Mouse (Mus musculus) A20 (cell line): Measurements from ENCODE around the gene Cep131.

ENCODE experiments used
- DNase-seq: peaks from one replicate; pipeline ENCODE4 v3.0.0-alpha.2; 2011; ENCODE audit warnings: low read depth, low spot score

Cep131 gene

DNA sequence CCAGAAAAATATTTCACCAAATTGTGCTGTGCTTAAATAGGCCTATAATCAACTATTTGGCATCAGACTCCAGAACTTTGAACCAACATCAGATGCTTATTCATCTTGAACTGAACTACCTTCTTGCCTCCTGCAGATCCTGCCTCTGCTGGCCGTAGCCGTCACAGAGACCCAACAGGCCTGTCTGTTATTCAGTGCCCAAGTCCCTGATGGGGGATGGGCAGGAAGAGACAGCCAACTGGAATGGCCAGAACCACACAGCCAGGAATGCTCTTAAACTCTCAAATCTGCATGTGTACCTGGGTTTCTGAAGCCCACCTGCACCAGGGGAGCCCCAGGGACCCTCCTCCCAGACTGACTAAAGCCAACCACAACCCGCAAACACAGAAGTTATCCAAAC, 59.7 kb downstream of the Cep131 start:
- no peak for DNase-seq

DNA sequence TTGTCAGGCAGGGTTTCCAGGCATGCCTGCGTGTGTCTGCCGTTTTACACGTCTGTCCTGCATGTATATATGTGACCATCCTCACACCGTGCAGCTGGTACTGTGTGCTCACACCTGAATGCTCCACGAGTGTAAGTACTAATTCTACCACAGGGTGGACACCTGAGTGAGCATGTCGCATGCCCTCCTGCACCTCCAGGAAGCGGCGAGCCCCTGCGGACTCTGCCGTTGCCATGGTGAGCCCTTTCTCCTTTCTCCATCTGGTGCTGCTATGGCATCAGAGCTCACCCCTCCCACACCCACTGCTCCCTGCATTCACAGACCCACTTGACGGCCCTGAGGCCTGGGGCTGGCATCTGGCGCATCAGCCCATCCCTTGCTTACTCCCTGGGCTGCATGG, 63.8 kb downstream of the Cep131 start:
- no peak for DNase-seq

DNA sequence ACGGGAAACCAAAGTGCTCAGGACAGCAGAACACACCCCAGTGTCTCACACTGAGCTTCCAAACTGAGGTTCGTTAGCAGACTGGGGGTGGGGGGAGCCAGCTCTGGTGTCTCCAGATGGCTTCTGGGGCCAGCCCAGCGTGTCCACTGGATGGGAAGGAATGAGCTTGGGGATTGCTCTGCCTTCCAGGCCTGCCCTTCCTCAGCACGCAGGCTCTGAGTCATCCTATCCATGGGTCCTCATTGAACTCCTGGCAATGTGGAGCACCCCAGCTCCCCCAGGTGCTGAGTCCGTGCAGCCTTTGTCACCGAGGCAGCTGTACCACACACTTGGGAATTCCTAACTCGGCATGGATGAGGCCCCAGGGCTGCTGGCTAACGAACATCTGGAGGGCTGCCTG, 64.4 kb downstream of the Cep131 start:
- DNase-seq: no peak

DNA sequence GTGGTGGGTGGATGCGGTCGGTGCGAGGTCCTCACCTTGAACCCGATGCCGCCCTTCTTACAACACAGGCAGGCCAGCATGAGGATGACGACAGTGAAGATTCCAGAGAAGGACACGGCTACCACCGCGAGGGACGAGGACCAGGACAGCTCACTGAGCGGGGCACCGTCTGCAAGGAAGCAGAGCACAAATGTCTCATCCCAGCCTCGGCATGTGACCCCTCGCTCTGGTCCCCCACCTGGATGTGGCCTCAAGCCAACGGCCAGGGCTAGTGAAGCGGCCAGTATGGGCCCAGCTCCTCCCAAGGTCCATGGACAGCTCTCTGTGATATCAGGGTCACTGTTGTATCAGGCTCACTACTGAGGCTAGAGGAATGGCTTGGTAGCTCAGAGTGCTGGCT, 65.3 kb downstream of the Cep131 start:
- DNase-seq: no peak

DNA sequence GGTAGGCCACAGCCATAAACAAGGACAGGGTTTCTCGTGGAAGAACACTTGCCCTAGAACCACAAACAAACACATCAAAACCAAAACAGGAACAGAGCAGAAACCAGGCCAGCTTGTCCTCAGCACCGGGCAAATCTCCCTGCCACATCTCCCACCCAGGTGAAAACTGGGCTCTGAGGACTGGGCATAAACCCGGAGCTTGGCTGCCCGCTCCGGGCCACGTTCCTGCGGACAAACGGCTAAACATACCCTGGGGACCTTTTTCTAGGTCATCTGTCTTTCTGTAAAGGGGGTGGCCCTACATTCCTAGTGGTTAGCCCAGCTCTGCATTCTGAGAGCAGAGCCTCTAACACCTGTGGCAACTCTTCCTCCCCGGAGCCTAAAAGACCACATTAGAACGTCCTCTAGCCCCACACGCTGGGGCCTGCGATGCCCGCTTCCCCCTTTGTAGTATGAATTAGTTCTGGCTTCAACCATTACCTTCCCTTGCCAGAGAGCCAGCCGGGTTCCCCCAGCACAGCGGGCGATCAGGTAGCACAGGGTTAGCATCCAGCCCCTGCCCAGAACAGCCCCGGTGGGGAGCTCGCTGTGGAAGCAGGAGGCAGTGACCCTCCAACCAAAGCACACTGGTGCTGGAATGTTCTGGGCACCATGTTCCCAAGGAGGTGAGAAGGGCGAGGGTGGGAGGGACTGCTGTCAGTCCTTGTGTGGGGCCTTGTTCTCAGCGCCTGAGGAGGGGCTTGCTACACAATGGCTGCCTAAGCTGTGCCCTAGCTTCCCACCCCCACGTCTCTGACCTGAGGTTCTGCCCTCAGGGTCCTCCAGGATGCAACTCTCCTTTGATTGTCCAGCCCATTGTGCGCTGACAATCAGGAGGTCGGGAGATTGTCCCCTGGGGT, 66.8 kb downstream of the Cep131 start:
- DNase-seq: peak; percentile 59

DNA sequence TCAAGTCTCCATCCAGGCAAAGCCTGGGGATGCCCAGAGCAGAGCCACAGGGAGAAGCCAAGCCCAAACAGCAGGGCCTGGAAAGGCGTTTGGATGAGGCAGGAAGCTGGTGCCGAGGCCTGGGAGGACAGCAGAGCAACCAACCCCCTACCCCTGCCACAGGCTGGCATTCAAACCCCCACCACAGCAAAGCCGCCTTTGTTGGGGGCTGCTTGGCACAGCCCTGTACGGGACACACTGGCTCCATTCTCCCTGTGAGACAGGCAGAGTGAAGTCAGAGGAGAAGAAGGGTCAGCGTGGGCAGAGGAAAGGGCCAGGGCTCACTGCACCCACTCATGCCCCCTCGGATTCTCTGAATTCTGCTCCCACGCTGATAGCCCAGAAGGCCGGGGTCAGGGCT, 69.6 kb downstream of the Cep131 start:
- DNase-seq: no peak

DNA sequence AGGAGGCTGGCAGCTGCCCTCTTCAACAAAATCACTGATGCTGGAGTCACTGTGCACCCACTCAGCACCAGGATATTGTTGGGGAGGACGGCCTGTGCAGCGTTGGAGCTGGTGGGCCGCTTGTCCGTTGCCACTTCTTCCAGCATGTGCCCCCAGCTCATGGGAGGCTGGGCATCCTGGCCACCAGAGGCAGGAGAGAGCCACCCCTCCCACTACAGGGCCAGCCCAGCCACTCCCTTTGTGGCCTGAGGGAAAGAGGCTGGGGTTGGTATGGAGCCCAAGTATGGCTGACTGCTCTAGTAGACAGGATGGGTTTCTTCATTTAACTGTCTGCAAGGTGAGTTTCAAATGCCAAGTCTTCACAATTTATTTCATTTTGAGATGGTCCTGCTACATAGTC, 71.9 kb downstream of the Cep131 start:
- no peak for DNase-seq
